8 mouse cellular contexts compared by ENCODE assay signal in the genomic region with DNA sequence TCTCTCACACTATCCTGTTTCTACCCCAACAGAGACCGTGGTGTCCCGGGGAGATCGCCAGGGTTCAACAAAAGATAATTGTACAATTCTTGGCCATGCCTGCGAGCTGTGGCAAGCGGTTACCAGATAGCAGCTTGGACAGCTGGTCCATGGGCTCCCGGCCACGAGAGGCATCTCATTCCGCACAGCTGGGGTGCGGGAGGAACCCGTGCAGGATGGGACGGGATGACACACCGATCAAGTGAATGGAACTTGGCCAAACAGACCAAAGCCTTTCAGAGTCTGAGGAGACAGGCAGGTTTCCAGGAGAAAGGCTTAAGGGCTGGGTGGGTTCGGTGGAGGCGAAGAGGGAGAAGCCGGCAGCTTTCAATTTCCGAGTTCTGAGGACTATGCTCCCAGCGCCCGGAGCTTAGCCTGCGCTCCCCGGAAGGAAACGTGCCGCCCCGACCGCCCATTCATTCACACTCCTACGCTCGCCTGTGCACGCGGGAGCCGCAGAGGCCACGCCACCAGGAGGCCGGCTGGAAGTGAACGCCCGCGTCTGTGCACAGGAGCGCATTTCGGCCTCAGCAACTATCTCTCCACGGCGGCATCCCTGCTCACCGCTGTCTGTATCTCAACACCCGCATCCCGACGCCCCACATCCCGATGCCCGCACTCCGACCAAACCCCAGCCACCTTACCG. TPM values are rescaled to one million over a fixed set of nuclear protein-coding genes. Genes with fewer than 3 reads are reported as not detected.
DNase-seq lines count a peak whose midpoint lies in the region; ATAC-seq and TF ChIP-seq lines count a peak whose summit lies in the region.

No protein-coding gene starts in this region.

- no peaks in the 10 kb centered on the region for H3K27me3 ChIP-seq in heart, embryonic 14.5 days (ENCODE audit: control insufficient read depth, insufficient read depth, low read length)
- H3K27me3 ChIP-seq in liver, adult 2 months (ENCODE audit: control insufficient read depth, insufficient read depth, low read length) = no peaks in the 10 kb centered on the region
- H3K27me3 ChIP-seq in midbrain, postnatal 0 days (ENCODE audit: insufficient read depth, low read length) = no peaks in the 10 kb centered on the region

- no peaks in the 10 kb centered on the region for H3K9me3 ChIP-seq in heart, embryonic 14.5 days (ENCODE audit: control insufficient read depth, low read length)
- no peaks in the 10 kb centered on the region for H3K9me3 ChIP-seq in midbrain, postnatal 0 days (ENCODE audit: low read length)

- WGBS in heart, embryonic 14.5 days = under 1% methylated on average over 45 of the region's 46 CpGs
- WGBS in liver, adult 2 months = under 1% methylated on average over 46 of the region's 46 CpGs
- WGBS in midbrain, postnatal 0 days = under 1% methylated on average over 46 of the region's 46 CpGs

- H3K36me3 ChIP-seq in heart, embryonic 14.5 days (ENCODE audit: control insufficient read depth, insufficient read depth, low read length) = peaks cover 6% of the 10 kb centered on the region; the same call in 1 of the 2 replicates
- H3K36me3 ChIP-seq in liver, adult 2 months (ENCODE audit: control insufficient read depth, insufficient read depth, low read length) = no peaks in the 10 kb centered on the region
- no peaks in the 10 kb centered on the region for H3K36me3 ChIP-seq in midbrain, postnatal 0 days (ENCODE audit: insufficient read depth, low read length)

- H3K79me2 ChIP-seq in liver, adult 2 months (ENCODE audit: control insufficient read depth, insufficient read depth, low read length) = no peaks in the 10 kb centered on the region

- H3K4me3 ChIP-seq in brown adipose tissue, adult 24 weeks (ENCODE audit: insufficient read depth, low read depth, low read length) = peak overlapping the region; percentile 73
- H3K4me3 ChIP-seq in heart, embryonic 14.5 days (ENCODE audit: control insufficient read depth in 1 of 2, insufficient read depth in 1 of 2, low read depth in 1 of 2, low read length in 2 of 2) = peak overlapping the region; percentile 72 to 74
- peak overlapping the region; percentile 62 for H3K4me3 ChIP-seq in liver, adult 2 months (ENCODE audit: insufficient read depth, low read depth, low read length)
- H3K4me3 ChIP-seq in midbrain, postnatal 0 days (ENCODE audit: low read depth, low read length) = peak overlapping the region; percentile 55

- peak overlapping the region; percentile 79 for H3K9ac ChIP-seq in heart, embryonic 14.5 days (ENCODE audit: low read length)
- peak overlapping the region; percentile 29; the same call in 1 of the 2 replicates for H3K9ac ChIP-seq in liver, adult 2 months (ENCODE audit: low read depth, low read length)
- H3K9ac ChIP-seq in midbrain, postnatal 0 days (replicated peaks; ENCODE audit: low read length, poor library complexity, severe bottlenecking) = peak overlapping the region; percentile 44

- no peak for TF ChIP-seq POLR2A in liver, adult 2 months (IDR thresholded peaks at IDR 0.05; ENCODE audit: extremely low read depth, insufficient read depth, low read length)

- no peak for TF ChIP-seq CTCF in liver, adult 2 months (IDR thresholded peaks at IDR 0.05; ENCODE audit: low read depth, low read length)
- no peak for TF ChIP-seq CTCF in midbrain, postnatal 0 days (IDR thresholded peaks at IDR 0.05)

- peak; percentile 63 for DNase-seq in kidney, postnatal 10 days
- DNase-seq in liver, adult 2 months (ENCODE audit: extremely low read depth, low read depth, low spot score) = peak; percentile 6
- peak; percentile 79 for DNase-seq in midbrain, postnatal 0 days (ENCODE audit: low spot score)
- peak; percentile 14 to 29 for DNase-seq in spleen, postnatal 14 days (ENCODE audit: low spot score in 2 of 2)

- 0 out of 2 replicates have a peak, but pooled peaks cover 2% of the 10 kb centered on the region for H3K4me1 ChIP-seq in brown adipose tissue, adult 24 weeks (ENCODE audit: control insufficient read depth, insufficient read depth, insufficient read length, low read length)
- H3K4me1 ChIP-seq in heart, embryonic 14.5 days (ENCODE audit: control insufficient read depth in 2 of 2, insufficient read depth in 2 of 2, low read length in 2 of 2) = peaks cover 7 to 27% of the 10 kb centered on the region in 2 experiments
- H3K4me1 ChIP-seq in liver, adult 2 months (ENCODE audit: control insufficient read depth, insufficient read depth, low read length) = peaks cover 8% of the 10 kb centered on the region; the same call in 1 of the 2 replicates
- H3K4me1 ChIP-seq in midbrain, postnatal 0 days (ENCODE audit: insufficient read depth, low read length) = no peaks in the 10 kb centered on the region

- H3K27ac ChIP-seq in brown adipose tissue, adult 24 weeks (replicated peaks; ENCODE audit: low read depth, low read length) = no peak overlapping the region
- H3K27ac ChIP-seq in heart, embryonic 14.5 days (replicated peaks in 1 of 2; ENCODE audit: control insufficient read depth in 1 of 2, insufficient read depth in 1 of 2, low read depth in 2 of 2, low read length in 2 of 2) = peak overlapping the region; percentile 78 to 90
- H3K27ac ChIP-seq in liver, adult 2 months (replicated peaks; ENCODE audit: insufficient read depth, low read depth, low read length) = no peak overlapping the region
- peak overlapping the region; percentile 57 for H3K27ac ChIP-seq in midbrain, postnatal 0 days (ENCODE audit: low read depth, low read length)

- peak overlapping the region; percentile 96 for H3K4me2 ChIP-seq in heart, embryonic 14.5 days (ENCODE audit: low read length)
- peak overlapping the region; percentile 95 for H3K4me2 ChIP-seq in midbrain, postnatal 0 days (ENCODE audit: low read depth, low read length, poor library complexity, severe bottlenecking)

- peak; percentile 53 for ATAC-seq in CD4-positive, CD25-positive, alpha-beta regulatory T cell, adult 4 months
- ATAC-seq in erythroid progenitor cell, adult 5-6 weeks (replicated peaks; ENCODE audit: low FRiP score, poor library complexity, severe bottlenecking) = peak; percentile 85
- peak; percentile 37 for ATAC-seq in heart, embryonic 14.5 days (ENCODE audit: insufficient number of reproducible peaks, insufficient read depth, low FRiP score, low read depth)
- peak; percentile 70 for ATAC-seq in midbrain, postnatal 0 days (ENCODE audit: low FRiP score)

RNA-seq across cellular contexts. Expression of a gene that starts 22.8 kb away (rescaled TPM):
- polyA plus RNA-seq in CD4-positive, CD25-positive, alpha-beta regulatory T cell, adult 4 months (2017; shearing (Covaris generic)) = 10 to 100 TPM; 39.6 to 66.0 TPM
- polyA plus RNA-seq in brown adipose tissue, adult 24 weeks (2012; ENCODE audit: insufficient read depth, insufficient read length, missing spikeins) = 10.1 and 11.5 TPM in 2 replicates
- total RNA-seq in erythroid progenitor cell, adult 5-6 weeks (2015; ENCODE audit: low replicate concordance) = 13.0 and 14.4 TPM in 2 replicates
- 11.7 and 35.3 TPM in 2 replicates for total RNA-seq in erythroid progenitor cell, adult 5-6 weeks (2017; ENCODE audit: low replicate concordance)
- polyA plus RNA-seq in heart, embryonic 14.5 days (2014; fragmentation: Nextera tagmentation; extraction: Ambion mirVana) = 61.0 and 78.5 TPM in 2 replicates
- total RNA-seq in liver, adult 2 months (2014; rRNA removed) = 0.74 and 2.0 TPM in 2 replicates
- 0.20 and 0.21 TPM in 2 replicates for polyA plus RNA-seq in liver, adult 2 months (2012; rRNA removed)
- 97.3 and 106 TPM in 2 replicates for total RNA-seq in midbrain, postnatal 0 days (2014; rRNA removed)
- polyA plus RNA-seq in midbrain, postnatal 0 days (2015; fragmentation: Nextera tagmentation; extraction: Ambion mirVana) = 68.0 and 76.3 TPM in 2 replicates

Comparison
In these comparisons a context has a peak if more than half of its experiments do, and no peak if none do; other contexts are left out.
1. H3K27ac ChIP-seq: peak in heart, embryonic 14.5 days (2 of 2) and midbrain, postnatal 0 days (single experiment); none in brown adipose tissue, adult 24 weeks (single experiment) and liver, adult 2 months (single experiment).
2. H3K9ac ChIP-seq: peak in every context shown above with its lines; median percentile 79 in heart, embryonic 14.5 days; 44 in midbrain, postnatal 0 days; 29 in liver, adult 2 months.
3. DNase-seq: peak in every context shown above with its lines; median percentile 79 in midbrain, postnatal 0 days; 63 in kidney, postnatal 10 days; 22 in spleen, postnatal 14 days; 6 in liver, adult 2 months.
4. Peak in every context shown above with its lines, with median percentiles within 50 percentile points of each other: ATAC-seq and H3K4me3 ChIP-seq.